Mouse (Mus musculus): ENCODE data around the gene Astn1. TPM values are rescaled to one million over a fixed set of nuclear protein-coding genes. Genes with fewer than 3 reads are reported as not detected.

Gene Astn1
- total and polyA plus RNA-seq, 2 experiments = 0.02 to 0.55 TPM

- H3K79me2 ChIP-seq (ENCODE audit: control insufficient read depth, insufficient read depth, low read length) = no peaks in the 10 kb centered on the region
- no peak for TF ChIP-seq POLR2A (IDR thresholded peaks at IDR 0.05; ENCODE audit: extremely low read depth, insufficient read depth, low read length)
- TF ChIP-seq CTCF (IDR thresholded peaks at IDR 0.05; ENCODE audit: low read depth, low read length) = no peak
- H3K4me1 ChIP-seq (ENCODE audit: control insufficient read depth, insufficient read depth, low read length) = no peaks in the 10 kb centered on the region
- H3K9ac ChIP-seq (ENCODE audit: low read depth, low read length) = no peak overlapping the region
- DNase-seq (ENCODE audit: extremely low read depth, low read depth, low spot score) = no peak
- H3K27me3 ChIP-seq (ENCODE audit: control insufficient read depth, insufficient read depth, low read length) = no peaks in the 10 kb centered on the region
- no peak overlapping the region for H3K4me3 ChIP-seq (ENCODE audit: insufficient read depth, low read depth, low read length)
- 81% methylated on average over 3 of the region's 3 CpGs for WGBS
- no peaks in the 10 kb centered on the region for H3K36me3 ChIP-seq (ENCODE audit: control insufficient read depth, insufficient read depth, low read length)
- no peak overlapping the region for H3K27ac ChIP-seq (replicated peaks; ENCODE audit: insufficient read depth, low read depth, low read length)
Observed at GRCm38 (mm10) chr1:158493289-158493688, 131.2 kb downstream of the Astn1 start.

DNA sequence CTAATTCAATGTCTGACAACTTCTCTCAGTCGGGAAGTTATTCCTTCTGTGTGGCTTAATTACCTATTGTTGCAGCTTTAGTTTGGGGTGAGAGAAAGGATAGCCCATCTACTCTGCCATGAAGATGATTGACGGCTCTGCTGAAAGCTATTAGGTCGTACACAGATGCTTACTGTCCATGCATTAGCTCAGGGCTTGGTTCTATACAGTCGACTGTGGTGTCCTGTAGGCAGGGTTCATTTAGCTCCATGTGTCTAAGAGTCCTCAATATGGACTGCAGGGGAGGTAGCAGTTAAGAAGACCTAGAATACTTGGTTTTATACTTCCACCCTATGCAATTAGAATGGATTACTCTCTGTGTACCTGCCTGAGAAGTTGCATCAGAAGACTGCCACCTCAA, 138.1 kb downstream of the Astn1 start:
- Histone ChIP-seq H3K36me3 (ENCODE audit: control insufficient read depth, insufficient read depth, low read length) (no peaks in the 10 kb centered on the region), H3K4me3 (ENCODE audit: insufficient read depth, low read depth, low read length) (no peak overlapping the region), H3K79me2 (ENCODE audit: control insufficient read depth, insufficient read depth, low read length) (no peaks in the 10 kb centered on the region), H3K4me1 (ENCODE audit: control insufficient read depth, insufficient read depth, low read length) (no peaks in the 10 kb centered on the region), H3K9ac (ENCODE audit: low read depth, low read length) (no peak overlapping the region), H3K27ac (replicated peaks; ENCODE audit: insufficient read depth, low read depth, low read length) (no peak overlapping the region), H3K27me3 (ENCODE audit: control insufficient read depth, insufficient read depth, low read length) (no peaks in the 10 kb centered on the region)
- no peak for TF ChIP-seq CTCF (IDR thresholded peaks at IDR 0.05; ENCODE audit: low read depth, low read length)
- no peak for TF ChIP-seq POLR2A (IDR thresholded peaks at IDR 0.05; ENCODE audit: extremely low read depth, insufficient read depth, low read length)
- WGBS = 72% methylated on average over 4 of the region's 4 CpGs
- DNase-seq (ENCODE audit: extremely low read depth, low read depth, low spot score) = no peak

GRCm38 (mm10) chr1:158501019-158501418, 138.9 kb downstream of the Astn1 start:
- no peaks in the 10 kb centered on the region for H3K27me3 ChIP-seq (ENCODE audit: control insufficient read depth, insufficient read depth, low read length)
- H3K36me3 ChIP-seq (ENCODE audit: control insufficient read depth, insufficient read depth, low read length) = no peaks in the 10 kb centered on the region
- TF ChIP-seq POLR2A (IDR thresholded peaks at IDR 0.05; ENCODE audit: extremely low read depth, insufficient read depth, low read length) = no peak
- TF ChIP-seq CTCF (IDR thresholded peaks at IDR 0.05; ENCODE audit: low read depth, low read length) = no peak
- peak; percentile 14 for DNase-seq (ENCODE audit: extremely low read depth, low read depth, low spot score)
- H3K9ac ChIP-seq (ENCODE audit: low read depth, low read length) = no peak overlapping the region
- H3K27ac ChIP-seq (replicated peaks; ENCODE audit: insufficient read depth, low read depth, low read length) = no peak overlapping the region
- no peaks in the 10 kb centered on the region for H3K79me2 ChIP-seq (ENCODE audit: control insufficient read depth, insufficient read depth, low read length)
- 33% methylated on average over 4 of the region's 4 CpGs for WGBS
- no peaks in the 10 kb centered on the region for H3K4me1 ChIP-seq (ENCODE audit: control insufficient read depth, insufficient read depth, low read length)
- H3K4me3 ChIP-seq (ENCODE audit: insufficient read depth, low read depth, low read length) = no peak overlapping the region

DNA sequence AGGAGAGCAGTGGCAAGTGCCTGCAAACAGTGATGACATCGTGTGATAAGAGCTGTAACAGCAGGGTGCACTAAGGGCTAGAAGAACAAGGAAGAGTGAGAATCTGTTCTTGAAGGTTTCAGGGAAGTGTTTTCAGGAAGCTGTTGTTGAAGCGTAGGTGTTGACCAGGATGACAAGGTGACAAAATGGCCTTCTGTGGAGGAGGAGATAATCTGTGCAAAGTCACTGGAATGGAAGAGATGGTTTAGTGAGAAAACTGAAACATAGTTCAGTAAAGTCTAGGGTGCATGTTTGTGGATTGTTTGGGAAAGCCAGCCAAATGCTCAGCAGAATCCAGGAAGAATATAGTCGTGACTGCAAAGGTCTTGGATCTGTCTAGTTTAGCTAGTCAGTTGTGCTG, 145.5 kb downstream of the Astn1 start:
- TF ChIP-seq CTCF (IDR thresholded peaks at IDR 0.05; ENCODE audit: low read depth, low read length) = no peak
- no peak for TF ChIP-seq POLR2A (IDR thresholded peaks at IDR 0.05; ENCODE audit: extremely low read depth, insufficient read depth, low read length)
- DNase-seq (ENCODE audit: extremely low read depth, low read depth, low spot score) = no peak
- no peak overlapping the region for H3K4me3 ChIP-seq (ENCODE audit: insufficient read depth, low read depth, low read length)
- no peaks in the 10 kb centered on the region for H3K27me3 ChIP-seq (ENCODE audit: control insufficient read depth, insufficient read depth, low read length)
- 0 out of 2 replicates have a peak, but pooled peaks cover 2% of the 10 kb centered on the region for H3K4me1 ChIP-seq (ENCODE audit: control insufficient read depth, insufficient read depth, low read length)
- no peak overlapping the region for H3K9ac ChIP-seq (ENCODE audit: low read depth, low read length)
- H3K36me3 ChIP-seq (ENCODE audit: control insufficient read depth, insufficient read depth, low read length) = no peaks in the 10 kb centered on the region
- no peak overlapping the region for H3K27ac ChIP-seq (replicated peaks; ENCODE audit: insufficient read depth, low read depth, low read length)
- WGBS = 50% methylated on average over 3 of the region's 3 CpGs
- no peaks in the 10 kb centered on the region for H3K79me2 ChIP-seq (ENCODE audit: control insufficient read depth, insufficient read depth, low read length)

DNA sequence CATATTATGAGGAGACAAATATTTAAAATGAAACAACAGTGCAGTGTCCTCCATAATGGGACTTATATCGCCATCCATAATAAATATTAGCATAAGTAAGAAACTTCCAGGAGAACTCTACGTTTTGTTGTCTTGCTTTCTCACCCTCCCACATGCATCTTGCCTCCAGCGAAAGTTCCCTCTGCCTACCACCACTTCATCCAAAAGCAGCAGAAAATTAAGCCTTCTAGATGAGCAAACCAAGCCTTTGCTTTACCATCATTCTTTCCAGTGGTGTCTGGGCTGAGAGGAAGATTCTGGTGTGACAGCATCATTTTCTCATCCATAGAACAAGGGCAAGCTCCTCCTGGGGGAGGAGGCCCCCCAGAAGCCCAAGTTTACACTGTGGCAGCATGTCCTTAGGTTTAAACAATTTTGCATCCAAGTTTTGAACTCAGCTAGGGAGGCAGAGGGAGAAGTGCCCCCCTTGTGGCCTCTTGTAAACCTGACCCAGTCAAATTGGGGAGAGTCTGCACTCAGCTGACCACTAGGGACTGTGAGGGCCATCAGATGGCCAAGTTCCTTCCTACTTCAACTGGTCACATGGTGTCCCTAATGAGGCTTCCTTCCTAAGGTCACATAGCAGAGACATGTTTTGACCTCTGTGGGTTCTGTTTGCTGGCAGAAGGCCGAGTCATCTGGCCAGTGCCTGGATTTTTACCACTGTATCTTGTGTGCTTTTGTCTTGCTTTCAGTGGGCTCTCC, 147.2 kb downstream of the Astn1 start:
- Histone ChIP-seq H3K4me3 (ENCODE audit: insufficient read depth, low read depth, low read length) (no peak overlapping the region), H3K79me2 (ENCODE audit: control insufficient read depth, insufficient read depth, low read length) (no peaks in the 10 kb centered on the region), H3K27ac (replicated peaks; ENCODE audit: insufficient read depth, low read depth, low read length) (no peak overlapping the region), H3K36me3 (ENCODE audit: control insufficient read depth, insufficient read depth, low read length) (no peaks in the 10 kb centered on the region), H3K27me3 (ENCODE audit: control insufficient read depth, insufficient read depth, low read length) (no peaks in the 10 kb centered on the region), H3K9ac (ENCODE audit: low read depth, low read length) (no peak overlapping the region), H3K4me1 (ENCODE audit: control insufficient read depth, insufficient read depth, low read length) (0 out of 2 replicates have a peak, but pooled peaks cover 2% of the 10 kb centered on the region)
- peak; percentile 37; the same call in 1 of the 2 replicates for TF ChIP-seq CTCF (IDR thresholded peaks at IDR 0.05; ENCODE audit: low read depth, low read length)
- no peak for TF ChIP-seq POLR2A (IDR thresholded peaks at IDR 0.05; ENCODE audit: extremely low read depth, insufficient read depth, low read length)
- WGBS = 74% methylated on average over 4 of the region's 4 CpGs
- peak; percentile 51 for DNase-seq (ENCODE audit: extremely low read depth, low read depth, low spot score)
